Mouse (Mus musculus) cortical plate, adult 2 months (tissue): ENCODE data around the gene Gm11985.

ENCODE experiments used
- CTCF ChIP-seq: fragments of 200-500 bp; IDR thresholded peaks from 2 replicates; pipeline ENCODE4 v1.5.1; 2011; ENCODE audit warnings: mild to moderate bottlenecking, control low read depth, low read length; ENCODE audit not compliant: insufficient read depth; ENCODE audit errors: extremely low read depth
- POLR2A ChIP-seq: fragments of 200-500 bp; IDR thresholded peaks from 2 replicates; pipeline ENCODE4 v1.6.1; 2011; ENCODE audit warnings: mild to moderate bottlenecking, low read length, control low read depth; ENCODE audit not compliant: insufficient read depth; ENCODE audit errors: extremely low read depth

DNA sequence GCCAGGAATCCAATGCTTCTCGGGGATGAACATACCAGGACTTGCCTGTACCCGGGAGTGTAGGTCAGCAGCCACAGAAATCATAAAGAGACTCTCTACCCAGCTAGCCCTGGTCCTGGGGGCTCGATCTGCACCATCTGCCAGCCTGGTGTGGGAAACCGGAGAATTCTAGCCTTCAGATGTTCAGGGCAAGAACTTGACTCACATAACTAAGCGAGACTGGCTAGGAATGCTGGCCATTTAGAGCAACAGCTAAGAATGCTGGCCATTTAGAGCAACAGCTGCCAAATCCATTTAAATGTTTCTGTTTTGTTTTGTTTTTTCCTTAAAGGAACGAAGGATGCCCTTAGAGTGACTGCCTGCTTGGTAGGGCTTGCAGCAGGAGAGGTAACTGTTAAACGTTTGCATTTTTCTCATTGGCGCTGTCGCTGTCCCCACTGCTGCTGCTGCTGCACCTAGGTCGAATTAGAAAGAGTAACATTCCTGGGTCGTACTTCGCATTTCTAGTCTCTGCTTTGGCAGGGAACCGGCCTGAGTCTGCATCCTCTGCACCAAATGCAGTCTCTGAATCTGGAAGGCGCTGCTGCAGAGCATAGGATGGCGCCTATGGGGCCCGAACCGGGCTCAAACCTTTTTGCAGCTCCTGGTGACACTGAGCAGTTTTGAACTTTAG lies 23.9 kb upstream of the Gm11985 start:
- no peak for TF ChIP-seq POLR2A
- no peak for TF ChIP-seq CTCF
